Mouse (Mus musculus) brain, embryonic 14.5 days (tissue): ENCODE measurements around the gene Lrrc55. TPM values are rescaled to one million over a fixed set of nuclear protein-coding genes. Genes with fewer than 3 reads are reported as not detected.
"Not testable (repeated sequence)": the region's sequence is repeated elsewhere in the genome, so short reads cannot be mapped to it uniquely, and the experiment has no call there.

Source experiments
- DNase-seq: peaks from one replicate; pipeline ENCODE4 v3.0.0-alpha.2; 2011; ENCODE audit warnings: low read depth
- CTCF ChIP-seq: fragments of 200-500 bp; IDR thresholded peaks from 2 replicates; pipeline ENCODE4 v1.5.1; 2012; ENCODE audit warnings: inconsistent platforms, mild to moderate bottlenecking, moderate library complexity, borderline replicate concordance; ENCODE audit not compliant: insufficient read depth, insufficient read length; ENCODE audit errors: extremely low read depth
- POLR2A ChIP-seq: fragments of 200-500 bp; IDR thresholded peaks from 2 replicates; pipeline ENCODE4 v1.6.1; 2012; ENCODE audit warnings: mild to moderate bottlenecking, inconsistent platforms, borderline replicate concordance; ENCODE audit not compliant: poor library complexity, insufficient read depth, insufficient read length, severe bottlenecking; ENCODE audit errors: extremely low read depth
- polyA plus RNA-seq: library from polyadenylated mRNA; depleted of rRNA; stranded (reverse); fragments of >200 nt; gene quantifications from 2 replicates; pipeline ENCODE4 v1.2.3, GENCODE M21; 2012; rRNA removed

The Lrrc55 gene
- 16.6 and 20.2 TPM in 2 replicates for polyA plus RNA-seq

GRCm38 (mm10) chr2:85196901-85197300, at the start of gene Lrrc55:
Lrrc55 (minus strand) TSS chr2:85197197.
- TF ChIP-seq POLR2A (no peak), CTCF (no peak)
- DNase-seq, result no peak

- peak; percentile 80 for DNase-seq
- TF ChIP-seq POLR2A (no peak), CTCF (peak; percentile 98)
These were observed 49.6 kb upstream of the Lrrc55 start for GRCm38 (mm10) chr2:85246506-85247082.

DNA sequence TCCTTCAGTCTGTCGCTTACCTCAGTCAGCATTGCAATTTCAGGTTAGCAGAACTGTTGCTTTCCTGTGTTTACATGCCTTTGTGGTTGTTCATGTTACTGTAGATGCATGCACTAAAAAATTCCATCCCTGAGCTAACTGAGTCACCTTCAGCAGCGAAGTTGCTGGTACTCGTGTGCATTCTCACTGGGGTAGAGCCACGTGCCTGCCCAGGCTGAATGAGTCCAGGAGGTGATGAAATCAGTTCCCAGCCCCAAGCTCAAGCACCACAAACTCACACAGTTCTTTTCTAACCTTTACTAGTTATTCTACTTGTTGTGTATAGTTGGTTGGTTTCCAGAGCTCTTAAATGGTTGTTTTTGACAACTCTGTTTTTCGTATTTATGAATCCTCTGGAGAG, 48.7 kb upstream of the Lrrc55 start:
- no peak for DNase-seq
- TF ChIP-seq CTCF (no peak), POLR2A (no peak)

DNA sequence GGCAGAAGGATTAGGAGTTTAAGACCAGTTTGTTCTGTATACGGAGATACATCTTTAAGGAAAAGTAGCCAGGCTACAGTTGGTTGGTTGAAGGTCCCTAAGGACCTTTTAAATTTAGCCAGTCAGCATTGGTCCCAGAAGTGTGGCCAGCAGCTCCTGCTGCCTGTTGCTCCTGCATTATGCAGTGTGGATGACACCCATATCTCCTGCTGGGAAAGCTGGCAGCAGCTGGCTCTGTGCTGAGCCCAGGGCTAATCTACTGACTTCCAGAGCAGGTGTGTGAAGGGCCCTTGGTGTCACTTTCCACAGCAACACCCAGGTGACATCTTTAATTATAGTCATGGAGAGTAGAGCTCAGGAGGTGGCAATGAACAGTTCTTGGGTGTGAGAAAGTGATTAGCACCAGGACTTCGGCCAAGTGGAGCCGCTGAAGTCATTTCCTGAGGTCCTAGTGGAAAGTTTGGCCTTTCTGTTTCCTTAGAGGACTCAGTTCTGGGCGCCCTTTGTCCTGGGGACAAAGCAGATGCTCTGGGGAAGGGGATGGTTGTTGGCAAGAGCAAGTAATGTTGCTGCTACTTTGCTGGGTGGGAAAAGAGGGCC, 41.2 kb upstream of the Lrrc55 start:
- no peak for TF ChIP-seq CTCF
- TF ChIP-seq POLR2A, result no peak

DNA sequence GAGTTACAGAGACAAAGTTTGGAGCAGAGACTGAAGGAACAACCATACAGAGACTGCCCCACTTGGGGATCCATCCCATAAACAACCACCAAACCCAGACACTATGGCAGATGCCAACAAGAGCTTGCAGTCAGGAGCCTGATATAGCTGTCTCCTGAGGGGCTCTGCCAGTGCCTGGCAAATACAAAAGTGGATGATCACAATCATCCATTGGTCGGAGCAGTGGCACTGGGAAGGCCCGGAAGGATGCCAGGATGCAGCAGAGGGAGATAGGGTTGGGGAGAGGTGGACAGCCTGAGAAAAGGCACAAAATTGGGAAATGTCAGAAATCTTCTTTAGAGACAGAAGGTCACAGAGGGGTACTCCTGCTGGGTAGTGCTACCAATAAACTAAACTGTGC, 40.2 kb upstream of the Lrrc55 start:
- not testable (repeated sequence) for DNase-seq

More for the DNA sequence above, 41.2 kb upstream of the Lrrc55 start:
- DNase-seq, result no peak

DNA sequence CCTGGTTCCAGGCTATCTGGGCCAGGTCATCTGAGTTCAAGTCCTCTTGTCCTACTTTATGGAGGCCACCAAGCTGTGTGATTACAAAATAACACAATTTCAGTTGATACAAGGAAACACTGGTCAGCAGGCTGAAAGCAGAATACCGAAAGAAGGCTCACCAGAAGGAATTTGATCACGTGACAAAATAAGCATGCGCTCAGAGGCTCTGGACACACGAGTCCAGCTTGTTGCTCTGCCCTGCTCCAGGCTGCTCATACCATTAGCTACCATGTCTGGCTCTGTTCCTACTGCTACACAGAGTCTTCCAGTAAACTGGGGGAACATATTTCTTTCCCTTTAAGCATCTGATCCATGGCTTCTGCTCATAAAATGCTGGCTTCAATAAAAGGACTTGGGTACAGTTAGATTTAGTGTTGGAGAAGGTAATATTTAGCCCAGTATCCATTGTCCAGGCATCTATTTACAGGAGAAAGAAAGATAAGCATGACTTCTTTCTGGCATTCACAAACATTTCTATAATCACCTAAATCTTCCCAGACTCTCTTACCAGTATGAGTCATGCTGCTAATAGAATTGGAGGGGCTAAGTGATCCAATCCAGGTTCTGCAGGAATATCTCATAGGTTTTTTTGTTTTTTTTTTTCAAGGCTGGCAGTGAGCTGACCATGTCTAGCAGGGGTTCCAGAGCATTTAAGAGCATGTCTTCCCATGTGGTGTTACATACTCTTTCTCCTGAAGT, 33.9 kb upstream of the Lrrc55 start:
- TF ChIP-seq CTCF, result no peak
- no peak for TF ChIP-seq POLR2A
- no peak for DNase-seq

DNA sequence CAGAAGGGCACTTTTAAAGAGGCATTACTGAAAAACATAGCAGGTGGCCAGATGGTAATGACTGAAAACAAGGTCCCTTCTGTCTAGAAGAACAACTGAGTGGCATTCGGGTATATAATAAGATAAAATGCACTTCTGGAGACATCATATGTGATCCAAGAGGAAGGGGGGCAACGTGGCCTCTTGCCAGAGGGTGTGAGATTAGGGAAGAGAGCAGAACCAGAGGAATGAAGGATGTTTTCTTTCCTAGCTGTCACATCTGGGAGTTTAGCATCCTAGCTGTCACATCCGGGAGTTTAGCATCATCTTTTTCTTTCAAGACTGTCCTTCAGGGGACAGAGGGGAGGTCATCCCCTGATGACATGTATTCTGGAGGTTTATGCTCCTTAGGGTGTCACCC, 32.6 kb upstream of the Lrrc55 start:
- DNase-seq, result peak; percentile 47

GRCm38 (mm10) chr2:85227816-85228335, 30.9 kb upstream of the Lrrc55 start:
- DNase-seq, result no peak
- TF ChIP-seq CTCF (no peak), POLR2A (no peak)

More for the DNA sequence above, 32.6 kb upstream of the Lrrc55 start:
- no peak for TF ChIP-seq CTCF
- TF ChIP-seq POLR2A, result no peak

DNA sequence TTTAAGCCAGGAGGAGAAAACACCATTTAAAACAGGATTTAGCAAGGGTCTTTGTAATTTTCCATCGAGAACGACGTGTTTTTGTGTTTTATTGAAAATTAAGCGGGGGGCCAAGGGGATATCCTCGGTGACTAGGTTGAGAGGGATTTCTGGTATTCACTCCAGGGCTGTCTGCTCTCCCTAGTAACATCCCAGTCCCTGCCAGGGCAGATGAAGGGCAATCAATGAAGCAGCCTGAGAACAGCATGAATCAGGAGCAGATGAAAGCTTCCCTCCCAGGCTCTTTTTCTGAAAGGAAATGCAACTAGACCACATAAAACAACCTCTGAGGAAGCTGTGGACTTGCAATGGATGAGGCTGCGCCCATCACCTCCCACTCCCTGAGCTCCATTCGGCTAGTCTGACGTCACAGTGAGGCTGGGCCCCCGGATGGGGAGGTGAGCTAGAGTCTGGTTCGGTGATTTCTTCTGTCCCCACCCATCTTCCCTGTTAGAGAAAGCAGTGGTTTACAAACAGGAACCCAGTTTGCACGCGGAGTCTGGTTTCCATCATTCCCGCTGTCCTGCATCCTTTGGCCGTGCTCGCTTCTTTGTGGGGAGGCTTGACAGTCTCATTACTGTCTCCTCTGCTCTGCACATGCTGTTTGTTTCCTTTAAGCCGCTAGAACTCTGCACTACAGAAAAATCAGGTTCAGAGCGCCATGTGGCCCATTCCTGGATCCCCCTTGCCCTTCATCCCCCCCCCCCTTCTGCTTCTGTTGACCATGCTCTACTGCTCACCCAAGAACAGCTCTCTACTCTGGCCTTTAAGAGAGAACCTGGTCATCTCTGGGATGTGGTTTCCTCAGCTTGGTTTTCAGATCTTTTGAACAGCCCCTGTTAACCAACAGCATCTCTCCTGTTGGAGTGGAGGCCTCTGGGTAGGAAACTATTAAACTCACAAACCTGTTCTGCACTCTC, 27.5 kb upstream of the Lrrc55 start:
- TF ChIP-seq POLR2A (no peak), CTCF (no peak)
- peak; percentile 48 for DNase-seq

DNA sequence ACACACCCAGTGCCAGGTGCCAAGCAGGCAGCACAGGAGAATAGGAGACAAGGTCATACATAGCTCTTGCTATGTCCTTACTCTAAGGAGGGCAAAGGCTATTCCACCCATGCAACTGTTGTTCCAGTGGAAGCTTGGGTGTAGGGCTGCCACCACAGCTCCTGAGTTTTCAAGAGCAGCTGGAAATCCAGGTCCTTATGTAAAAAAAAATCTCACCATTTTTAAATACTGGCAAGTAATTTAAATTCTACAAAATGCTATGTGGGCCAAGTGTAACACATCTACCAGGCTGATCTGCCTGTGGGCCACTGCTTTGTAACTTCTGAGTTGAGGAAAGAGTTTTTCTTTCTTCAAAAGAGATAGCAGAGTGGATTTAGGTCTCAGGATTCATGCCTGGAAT, 19.6 kb upstream of the Lrrc55 start:
- TF ChIP-seq CTCF (no peak), POLR2A (no peak)
- no peak for DNase-seq

DNA sequence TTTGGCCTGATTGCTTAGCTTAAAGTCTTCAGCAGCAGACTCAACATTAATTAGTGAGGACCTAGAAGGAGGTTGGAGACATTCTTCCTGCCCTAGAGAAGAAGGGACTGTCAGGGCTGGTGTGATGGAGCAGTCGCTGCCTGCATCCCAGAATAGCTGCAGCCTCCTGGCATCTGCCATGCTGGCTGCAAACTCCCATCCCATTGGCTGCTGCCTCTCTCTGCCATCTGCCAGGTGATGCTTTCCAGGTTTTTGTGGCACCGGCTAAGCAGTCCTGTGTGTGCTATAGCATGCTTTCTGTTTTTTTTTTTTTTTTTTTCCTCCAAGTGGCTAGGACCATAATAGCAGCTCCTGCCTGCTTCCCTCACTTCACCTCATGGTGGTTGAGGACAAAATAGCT, 16.7 kb upstream of the Lrrc55 start:
- peak; percentile 86 for DNase-seq
- TF ChIP-seq CTCF, result no peak
- TF ChIP-seq POLR2A, result no peak
